Mouse (Mus musculus): ENCODE measurements at regions not wholly inside any gene's neighbourhood (a gene's known extent, or its start where the extent isn't known, plus 50 kb on each side); places are given as distances from the start of the nearest gene placed in this dataset.

DNA sequence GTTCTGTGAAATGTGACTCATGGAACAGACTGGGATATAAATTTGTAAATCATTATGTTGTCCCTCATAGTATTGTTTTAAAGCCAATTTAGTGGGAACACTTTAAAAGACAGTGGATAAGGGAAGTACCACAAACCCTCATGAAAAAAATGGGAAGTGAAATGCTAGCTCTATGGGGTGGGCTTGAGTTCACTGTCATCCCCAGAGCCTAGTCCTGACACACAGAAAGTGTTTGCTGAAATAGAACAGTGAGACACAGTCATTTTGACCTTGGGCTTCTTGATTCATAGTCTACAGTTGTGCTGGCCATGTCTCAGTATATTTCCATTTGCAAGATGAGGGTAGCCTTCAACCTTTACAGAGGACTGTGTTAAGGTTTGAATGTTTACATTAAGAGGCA lies 166.8 kb upstream of the Fggy start:
- DNase-seq (ENCODE audit: low spot score): no peak

DNA sequence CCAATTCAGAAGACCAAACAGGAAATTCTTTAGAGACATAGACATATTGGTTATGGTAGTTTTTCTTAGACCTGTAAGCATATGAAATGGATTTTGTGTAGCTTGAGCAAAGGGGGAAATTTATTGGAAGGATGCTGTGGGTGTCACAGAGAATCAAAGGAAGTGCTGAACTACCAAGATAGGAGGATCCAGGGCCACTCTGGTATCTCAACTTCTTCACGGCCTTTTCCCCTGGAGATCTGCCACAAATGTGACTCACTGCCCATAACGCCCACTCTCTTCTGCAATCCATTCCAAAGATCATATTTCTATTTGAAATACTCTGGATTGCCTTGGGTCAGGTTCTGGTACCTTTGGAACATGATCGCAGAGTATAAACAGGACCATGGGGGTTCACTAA lies 161.6 kb upstream of the Fggy start:
- no peak for DNase-seq (ENCODE audit: low spot score)

DNA sequence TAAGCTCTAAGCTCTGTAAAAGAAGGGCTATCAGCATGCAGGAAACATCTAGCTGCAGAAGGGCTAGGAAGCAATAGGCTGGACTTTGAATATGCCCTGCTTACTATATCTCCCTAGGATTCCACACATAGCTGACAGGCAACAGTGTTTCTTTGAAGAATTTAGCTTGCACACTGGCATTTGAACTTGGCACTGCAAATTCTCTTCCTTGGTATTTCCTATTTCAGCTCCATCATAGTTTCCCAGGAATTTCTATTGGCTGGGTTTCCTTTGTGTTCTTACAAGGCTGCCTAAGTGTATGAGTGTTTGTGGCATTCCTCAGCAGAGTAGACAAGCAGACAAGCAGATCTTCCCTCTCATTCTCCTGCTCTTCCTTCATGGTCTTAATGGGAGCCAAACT lies 159.0 kb upstream of the Fggy start:
- no peak for DNase-seq (ENCODE audit: low spot score)

DNA sequence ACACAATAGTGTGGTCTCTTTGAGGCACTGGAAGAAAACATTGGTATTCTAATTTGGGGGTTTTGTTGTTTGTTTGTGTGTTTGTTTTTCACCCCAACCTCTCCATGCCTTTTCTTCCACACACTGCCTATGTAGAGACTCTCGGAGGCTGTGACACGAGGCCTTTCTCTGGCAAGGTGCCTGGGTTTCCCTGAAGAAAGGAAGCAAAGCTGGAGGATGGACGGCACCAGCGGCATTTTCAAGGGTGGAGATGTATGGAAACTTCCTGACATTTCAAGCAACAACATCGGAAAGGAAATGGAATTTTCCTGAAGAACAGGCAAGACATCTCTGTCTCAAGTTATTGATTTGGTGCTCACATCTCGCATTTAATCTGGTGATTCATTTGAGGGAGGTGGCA lies 155.0 kb upstream of the Fggy start:
- no peak for DNase-seq (ENCODE audit: low spot score)

DNA sequence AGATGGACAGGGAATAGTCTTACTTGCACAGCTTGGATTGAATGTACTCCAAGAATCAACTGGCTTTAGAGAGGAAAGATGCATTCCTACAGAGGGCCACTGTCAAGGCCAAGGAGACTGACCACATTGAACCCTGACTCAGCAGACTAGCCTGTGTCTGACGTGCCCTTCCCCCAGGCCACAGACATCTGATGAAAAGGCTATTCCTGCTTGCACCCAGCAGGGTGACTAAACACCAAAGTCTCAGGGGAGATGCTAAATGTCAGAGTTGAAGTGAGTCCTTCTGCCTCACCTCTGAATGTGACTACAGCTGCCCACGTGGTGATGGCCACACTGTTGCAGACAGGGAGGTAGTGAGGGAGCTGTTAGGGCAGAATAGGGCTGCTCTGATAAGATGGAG lies 140.2 kb upstream of the Fggy start:
- no peak for DNase-seq (ENCODE audit: low spot score)

DNA sequence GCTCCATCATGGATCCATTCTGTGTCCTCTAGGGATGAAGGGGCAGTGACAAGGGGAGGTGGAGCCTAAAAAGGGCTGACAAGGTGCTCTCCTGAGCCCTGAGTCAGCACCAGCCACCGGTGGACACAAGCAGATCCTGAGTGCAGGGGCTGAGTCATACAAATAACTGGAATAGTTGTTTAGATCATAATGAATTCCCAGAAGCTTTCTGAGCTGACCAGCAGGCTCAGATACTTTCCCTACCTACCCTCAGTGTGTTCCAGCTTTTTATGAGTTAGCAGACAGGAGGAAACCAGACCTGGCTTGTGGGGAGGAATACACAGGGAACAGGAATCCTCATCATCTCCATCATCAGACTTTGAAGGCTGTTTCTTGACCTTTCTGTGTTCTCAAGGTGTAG lies 130.7 kb upstream of the Fggy start:
- DNase-seq (ENCODE audit: low spot score): no peak

DNA sequence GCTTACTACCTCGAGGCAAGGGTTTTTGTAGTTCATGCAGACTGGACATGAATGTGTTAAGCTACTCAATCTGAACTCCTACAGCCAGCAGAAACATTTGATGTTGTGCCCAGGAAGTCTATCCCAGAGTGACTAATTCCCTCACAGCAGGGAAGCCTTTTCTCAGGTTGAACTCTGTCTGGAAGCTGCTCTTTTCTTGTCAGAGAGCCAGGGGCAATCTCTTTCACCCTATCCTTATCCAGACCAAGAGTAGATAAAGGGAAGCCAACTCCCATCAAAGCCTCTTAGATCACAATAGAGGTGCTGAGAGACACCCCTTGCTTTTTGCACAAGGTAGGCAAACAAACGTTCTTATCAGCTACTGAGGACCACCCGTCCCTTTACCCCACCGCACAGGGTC lies 122.8 kb upstream of the Fggy start:
- DNase-seq (ENCODE audit: low spot score): no peak

DNA sequence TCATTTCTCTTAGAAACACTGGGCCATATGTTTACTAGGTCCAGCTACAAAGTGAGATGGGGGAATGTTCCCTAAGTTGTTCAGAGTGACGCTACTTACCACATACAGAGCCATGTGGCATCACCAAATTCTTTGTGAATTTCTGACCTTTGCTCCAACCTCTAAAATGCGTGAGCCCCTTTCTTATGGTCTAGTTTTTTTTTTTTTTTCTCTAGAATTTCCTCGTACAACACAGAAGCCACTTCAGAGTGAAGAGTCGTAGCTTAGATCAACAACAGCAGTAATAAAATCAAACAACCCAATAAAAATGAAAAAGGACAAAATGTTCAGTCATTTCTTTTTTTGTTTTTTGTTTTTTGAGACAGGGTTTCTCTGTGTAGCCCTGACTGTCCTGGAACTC lies 122.2 kb upstream of the Fggy start:
- no peak for DNase-seq (ENCODE audit: low spot score)

DNA sequence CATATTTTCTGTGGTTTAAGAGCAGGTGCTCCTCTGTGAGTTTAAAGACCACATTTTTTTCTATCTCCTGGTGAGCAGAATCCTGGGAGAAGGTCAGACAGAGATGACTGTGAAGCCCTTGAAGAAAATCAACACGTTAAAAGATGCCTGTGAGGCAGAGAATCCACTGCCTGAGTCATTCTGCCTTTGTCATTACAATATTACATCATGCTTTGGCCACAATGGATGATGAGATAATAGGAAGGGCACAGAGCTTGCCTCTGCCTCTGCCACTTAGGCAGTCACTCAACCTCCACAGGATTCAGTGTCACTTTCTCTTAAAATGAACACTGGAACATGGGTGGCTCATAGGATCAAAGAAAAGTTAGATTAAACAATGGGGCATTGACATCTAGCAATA lies 117.5 kb upstream of the Fggy start:
- DNase-seq (ENCODE audit: low spot score): no peak

DNA sequence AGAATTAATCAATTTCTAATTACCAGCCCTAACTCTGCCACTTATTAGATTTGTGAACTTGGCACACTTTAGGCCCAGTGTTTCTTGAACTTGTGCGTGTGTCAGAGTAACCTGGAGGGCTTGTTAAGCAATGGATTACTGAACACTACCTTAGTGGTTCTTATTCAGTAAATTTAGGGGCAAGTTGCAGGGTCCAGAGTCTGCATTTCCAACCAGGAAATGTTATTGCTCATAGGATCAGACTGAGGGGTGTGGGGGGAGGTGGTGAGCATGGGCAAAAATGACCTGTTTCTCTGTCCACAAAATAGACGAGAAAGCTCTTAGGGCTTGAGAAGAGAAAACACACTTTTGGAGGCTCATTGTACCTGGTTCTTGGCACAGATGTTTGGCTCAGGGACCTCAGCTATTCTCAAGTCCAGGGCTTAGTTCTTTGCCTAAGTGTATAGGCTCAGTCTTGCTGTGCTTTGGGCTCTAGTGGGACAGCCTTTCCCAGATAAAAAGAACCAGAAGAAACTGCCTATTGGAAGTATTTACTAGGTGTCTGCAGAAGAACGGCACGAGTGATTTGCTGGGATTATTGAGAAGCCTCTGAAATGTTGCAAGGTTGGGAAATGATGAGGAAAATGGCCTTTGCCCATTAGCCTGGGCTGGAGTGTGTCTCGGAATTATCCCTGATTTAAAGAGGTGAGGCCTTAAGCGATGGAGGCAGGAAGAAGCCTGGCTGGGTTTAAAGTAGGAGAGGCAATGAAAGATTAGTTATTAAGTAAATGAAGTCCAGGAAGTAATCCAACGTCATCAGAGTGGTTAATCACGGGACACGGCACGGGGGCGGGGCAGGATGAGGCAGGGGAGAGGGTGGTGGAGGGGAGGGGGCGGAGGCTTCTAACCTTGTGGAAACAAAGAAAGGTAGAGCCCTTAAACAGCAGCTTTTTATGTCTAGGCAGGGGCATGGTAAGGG lies 113.2 kb upstream of the Fggy start:
- DNase-seq (ENCODE audit: low spot score): no peak

DNA sequence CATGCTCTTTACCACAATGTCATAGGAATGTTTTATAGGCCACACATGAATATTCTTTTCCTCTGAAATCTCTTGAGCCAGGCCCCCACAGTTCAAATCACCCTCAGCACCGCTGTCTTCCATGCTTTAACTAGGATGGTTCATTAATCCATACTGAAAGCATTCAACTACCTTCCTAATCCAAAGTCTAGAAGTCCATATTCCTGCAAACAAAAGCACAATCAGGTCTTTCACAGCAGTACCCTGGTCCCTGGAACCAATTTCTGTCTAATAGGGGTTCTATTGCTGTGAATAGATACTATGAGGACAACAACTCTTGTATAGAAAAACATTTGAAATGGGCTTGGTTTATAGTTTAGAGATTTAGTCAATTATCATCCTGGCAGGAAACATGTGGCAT lies 107.0 kb upstream of the Fggy start:
- no peak for DNase-seq (ENCODE audit: low spot score)

DNA sequence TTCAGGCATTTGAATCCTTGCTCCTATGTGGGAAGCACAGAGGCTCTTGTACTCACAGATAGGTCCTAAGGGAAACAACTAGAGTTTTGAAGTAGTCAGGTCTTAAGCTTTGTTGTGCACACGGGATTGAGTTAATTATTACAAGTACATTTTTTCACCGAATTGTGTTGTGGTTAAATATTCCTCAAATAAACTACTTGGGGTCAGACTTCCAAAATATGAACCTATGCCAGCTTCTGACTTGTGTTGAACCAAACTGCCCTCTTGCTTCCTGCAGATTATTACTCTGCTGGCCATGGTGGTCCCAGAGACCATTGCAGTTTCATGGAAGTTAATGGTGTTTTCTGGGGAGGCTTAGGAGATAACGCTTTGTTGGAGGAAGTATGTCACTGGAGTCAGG lies 105.5 kb upstream of the Fggy start:
- DNase-seq (ENCODE audit: low spot score): no peak

DNA sequence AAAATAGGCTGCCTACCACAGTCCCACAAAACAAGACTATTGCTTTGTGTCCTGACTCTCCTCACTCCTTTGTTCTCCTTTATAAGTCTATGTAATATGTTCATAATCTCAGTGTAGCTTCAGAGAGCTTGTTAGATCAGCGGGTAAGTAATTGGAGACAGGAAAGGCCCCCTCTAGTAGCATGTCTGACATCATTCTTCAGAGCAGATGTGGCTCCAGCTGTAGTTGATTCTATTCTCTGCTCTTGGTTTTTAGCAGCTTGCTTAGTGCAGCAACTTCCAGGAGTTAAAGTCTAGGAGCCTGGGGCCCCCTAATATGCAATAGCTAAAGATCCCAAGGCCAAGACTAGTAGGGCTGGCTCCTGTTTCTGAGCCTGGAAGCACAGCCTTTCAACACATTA lies 101.0 kb upstream of the Fggy start:
- no peak for DNase-seq (ENCODE audit: low spot score)

DNA sequence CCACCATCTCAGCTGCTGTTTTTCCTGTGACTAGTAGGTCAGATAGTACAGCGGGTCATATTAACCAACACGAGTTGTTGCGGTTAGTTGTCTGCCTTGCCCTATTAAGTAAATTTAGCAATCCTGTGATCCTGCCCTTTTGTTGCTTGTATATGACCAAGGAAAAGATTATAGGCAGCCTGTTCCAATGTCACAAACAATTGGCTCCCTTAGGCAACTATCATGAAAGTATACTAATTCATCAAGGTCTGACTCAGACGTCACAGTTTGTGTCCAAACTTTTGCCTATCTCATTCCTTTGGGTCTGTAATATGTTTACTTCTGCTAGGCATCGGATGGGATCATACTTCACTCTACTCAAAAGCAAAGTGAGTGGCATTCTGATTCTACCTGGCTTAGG lies 100.4 kb upstream of the Fggy start:
- DNase-seq (ENCODE audit: low spot score): no peak

DNA sequence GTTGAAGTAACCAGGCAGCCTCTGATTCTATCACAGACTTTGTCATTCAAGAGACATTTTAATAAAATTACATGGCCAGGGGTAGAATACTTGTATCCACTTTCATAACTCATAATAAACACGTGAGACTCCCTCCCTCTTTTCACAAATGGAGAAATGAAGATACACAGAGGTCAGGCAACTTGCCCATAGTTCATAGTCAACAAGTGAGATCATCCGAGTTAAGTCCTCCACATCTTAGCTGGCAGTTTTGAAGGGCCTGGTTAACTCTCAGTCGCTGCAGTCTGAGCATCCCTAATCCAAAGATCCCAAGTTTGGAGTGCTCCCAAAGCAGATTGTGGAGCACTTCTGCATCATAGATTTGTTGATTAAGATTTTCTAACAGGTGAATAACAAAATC lies 94.8 kb upstream of the Fggy start:
- no peak for DNase-seq (ENCODE audit: low spot score)

DNA sequence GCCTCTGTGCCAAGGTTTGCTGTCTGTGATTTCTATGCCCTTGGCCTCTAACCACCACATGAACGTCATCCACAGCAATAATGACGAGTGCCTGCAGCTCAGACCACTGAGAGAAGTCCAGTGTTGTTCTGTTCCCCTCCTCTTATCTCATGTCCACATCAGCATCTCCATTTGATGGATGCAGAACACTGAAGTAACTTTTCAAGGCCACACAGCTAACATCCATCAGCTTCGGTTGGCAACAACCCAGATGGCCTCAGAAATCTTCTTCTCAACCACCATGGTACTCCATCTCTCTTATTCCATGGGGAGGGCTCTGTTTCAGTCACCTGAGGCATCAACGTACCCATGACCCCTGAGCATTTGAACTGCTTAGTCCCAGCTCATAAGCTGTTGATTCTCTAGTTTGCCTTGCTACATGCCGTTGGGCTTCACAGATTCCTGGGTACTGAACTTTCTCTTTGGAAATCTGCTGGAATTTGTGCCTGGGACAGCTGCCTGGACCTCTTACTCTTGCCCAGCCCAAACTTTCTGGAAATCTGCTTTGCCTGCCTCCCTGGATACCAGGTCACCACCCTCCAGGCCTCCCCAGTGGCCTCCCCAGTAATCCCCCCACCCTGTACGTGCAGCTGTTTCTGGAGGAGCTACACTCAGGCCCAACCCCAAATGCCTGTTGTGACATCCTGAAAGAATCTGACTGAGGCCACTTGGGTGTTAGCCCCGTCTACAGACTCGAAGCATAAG lies 94.1 kb upstream of the Fggy start:
- no peak for DNase-seq (ENCODE audit: low spot score)

DNA sequence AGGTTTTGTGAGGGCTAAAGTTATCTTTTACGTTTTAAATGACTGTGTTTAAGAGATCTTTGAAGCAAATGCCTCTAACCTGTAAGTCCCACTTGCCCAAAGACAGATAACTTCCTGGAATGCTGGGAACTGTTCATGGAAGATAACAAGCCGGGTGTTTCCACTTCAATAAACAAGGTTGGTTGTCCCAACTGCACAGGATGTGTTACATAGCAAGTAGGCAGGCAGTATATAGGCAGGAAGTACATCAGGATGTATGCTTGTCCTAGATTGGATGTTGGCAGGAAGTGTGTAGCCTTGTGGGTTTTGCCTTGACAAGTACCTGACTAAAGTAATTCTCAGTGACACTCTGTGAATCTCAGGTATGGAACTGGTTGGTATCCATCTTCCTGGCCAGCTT lies 90.7 kb upstream of the Fggy start:
- DNase-seq (ENCODE audit: low spot score): no peak

DNA sequence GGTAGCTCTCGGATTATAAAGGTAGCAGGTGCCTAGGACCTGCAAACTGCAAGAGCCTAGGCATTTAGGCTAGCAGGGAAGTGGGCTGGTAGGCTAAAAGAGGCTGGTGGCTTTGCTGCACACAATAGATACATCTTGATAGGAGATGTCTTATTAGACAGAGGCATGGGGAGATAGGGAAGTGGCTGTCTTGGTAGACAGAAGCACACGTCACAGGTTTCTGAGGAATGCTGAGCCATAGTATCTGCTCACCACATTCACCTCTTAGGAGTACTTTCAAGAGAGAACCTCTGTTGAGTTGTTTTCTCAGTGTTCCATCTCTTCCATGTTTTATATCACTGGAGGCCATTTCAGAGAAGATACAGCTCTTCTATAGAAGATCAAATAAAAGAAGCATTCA lies 89.8 kb upstream of the Fggy start:
- no peak for DNase-seq (ENCODE audit: low spot score)

DNA sequence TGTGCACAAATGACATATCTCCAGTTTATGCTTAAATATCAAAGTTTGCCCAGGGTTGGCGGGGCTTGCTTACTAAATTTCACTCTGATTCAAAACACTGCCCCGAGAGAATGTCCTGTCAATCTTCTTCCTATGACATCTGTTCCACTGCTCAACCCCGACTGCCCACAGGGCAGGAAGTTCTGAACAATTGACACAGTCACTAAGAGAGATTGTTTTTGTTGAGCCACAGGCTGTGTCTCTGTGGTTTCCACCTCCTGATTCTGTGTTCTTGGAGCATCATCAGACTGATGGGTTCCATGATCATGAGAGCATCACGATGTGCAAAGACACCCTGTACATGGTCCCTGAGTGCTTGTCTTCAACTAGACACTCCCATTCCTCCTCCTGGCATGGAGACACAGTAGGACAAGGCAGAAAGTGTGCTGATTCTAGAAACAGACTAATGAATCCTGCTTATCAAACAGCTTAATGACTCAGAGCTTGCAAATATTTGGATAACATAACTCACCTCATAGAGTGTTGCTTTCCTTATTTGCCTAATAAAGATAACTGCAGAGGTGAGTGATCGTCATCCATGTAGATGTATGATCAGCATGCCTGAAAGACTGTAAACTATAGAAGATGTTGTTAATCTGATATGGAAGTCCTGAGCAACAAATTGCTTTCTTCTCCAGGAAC lies 82.4 kb upstream of the Fggy start:
- DNase-seq (ENCODE audit: low spot score): no peak

DNA sequence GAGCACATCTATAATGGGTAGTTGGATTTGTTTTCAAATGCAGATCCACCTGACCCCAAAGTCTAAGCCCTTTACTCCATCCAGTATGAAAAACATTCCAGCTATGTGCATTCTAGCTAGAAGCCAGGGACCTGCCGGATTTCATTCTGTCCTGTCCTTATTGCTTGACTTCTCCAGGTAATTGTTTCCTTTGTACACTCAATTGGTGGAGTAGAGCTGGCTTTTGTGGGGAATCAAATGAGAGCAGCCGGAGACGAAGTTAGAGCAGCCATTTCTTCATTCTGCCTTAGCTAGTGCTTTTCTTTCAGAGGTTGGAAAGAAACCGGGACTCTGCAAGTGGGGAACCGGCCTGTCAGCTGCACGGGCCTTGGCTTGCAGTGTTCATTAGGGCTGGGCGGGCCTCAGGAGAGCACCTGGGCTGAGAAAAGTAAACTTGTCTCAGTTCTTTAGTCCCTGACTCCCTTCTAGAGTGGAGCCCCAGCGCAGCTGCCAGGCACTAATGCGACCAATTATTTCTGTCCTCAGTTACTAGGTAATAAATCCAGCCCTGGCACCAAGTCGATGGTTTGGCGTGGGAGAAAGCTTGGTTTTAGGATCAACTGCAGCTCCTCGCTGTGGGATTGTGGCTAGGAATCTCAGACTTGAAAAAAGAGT lies 81.1 kb upstream of the Fggy start:
- peak; percentile 7 for DNase-seq (ENCODE audit: low spot score)

DNA sequence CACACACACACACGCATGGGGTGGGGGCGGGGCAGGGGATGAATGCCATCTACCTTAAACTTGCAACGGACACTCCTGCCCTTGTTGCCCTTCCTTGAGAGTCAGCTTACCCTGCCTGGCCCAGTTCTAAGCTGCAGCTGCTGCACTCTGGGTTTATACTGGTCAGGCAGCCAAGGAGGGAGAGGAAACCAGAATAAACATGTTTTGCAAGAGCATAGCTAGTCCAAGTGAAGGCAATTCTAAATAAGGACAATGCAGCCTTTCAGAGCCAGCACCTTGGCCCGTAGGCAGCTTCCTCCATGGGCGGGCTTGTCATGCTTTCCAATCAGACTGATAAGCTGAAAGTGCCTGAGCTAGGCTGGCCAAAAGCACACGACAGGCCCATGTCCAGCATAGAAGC lies 73.7 kb upstream of the Fggy start:
- DNase-seq (ENCODE audit: low spot score): peak; percentile 45

DNA sequence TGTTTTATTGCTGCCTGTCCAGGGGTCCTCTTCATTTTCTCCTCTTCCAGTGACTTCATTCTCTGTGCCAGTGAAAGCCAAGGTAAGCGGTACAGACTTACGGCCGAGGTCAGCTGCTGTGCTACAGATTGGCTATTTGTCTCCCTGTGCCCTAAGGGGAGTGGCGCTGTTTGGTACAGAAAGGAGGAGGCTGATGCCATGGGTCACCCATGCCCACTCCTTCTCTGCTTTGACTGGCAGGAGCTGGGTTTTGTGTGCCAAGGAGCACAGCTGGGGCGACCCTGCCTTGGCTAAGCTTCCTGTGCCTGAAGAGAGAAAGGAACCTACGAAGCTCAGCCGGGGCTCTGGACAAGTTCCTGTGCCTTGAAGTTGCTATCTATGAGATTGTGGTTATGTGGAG lies 70.0 kb upstream of the Fggy start:
- no peak for DNase-seq (ENCODE audit: low spot score)

DNA sequence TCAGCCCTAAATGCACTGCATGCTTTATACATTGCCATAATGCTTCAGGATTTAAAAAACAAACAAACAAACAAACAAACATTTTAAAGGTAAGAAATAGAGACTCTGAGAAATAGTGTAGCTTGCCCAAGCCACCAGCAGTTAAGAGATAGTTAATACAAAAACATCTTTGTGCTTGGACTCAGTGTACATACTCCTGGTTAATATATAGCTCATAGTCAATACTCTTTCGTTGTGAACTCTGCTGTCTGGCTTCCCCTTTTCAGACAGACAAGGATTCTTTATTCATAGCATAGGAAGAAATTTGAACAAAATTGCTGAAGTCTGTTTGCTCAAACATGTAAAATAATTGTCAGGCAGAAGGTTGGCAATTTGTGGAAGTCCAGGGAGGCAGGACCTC lies 69.3 kb upstream of the Fggy start:
- DNase-seq (ENCODE audit: low spot score): no peak
